Mouse (Mus musculus): ENCODE data around the gene Ldlrad3. TPM values are rescaled to one million over a fixed set of nuclear protein-coding genes. Genes with fewer than 3 reads are reported as not detected.

Gene Ldlrad3
- polyA plus RNA-seq, 1 experiment from 2014 or later = 4.3 TPM

- no peak overlapping the region for H3K27ac ChIP-seq (ENCODE audit: low read depth, low read length)
- H3K9me3 ChIP-seq (ENCODE audit: control insufficient read depth) = no peaks in the 10 kb centered on the region
- no peak overlapping the region for H3K4me2 ChIP-seq (replicated peaks; ENCODE audit: low read depth)
- no peaks in the 10 kb centered on the region for H3K36me3 ChIP-seq (ENCODE audit: control insufficient read depth, insufficient read depth)
- 82% methylated on average over 9 of the region's 9 CpGs for WGBS
- no peaks in the 10 kb centered on the region for H3K27me3 ChIP-seq (replicated peaks; ENCODE audit: control insufficient read depth, insufficient read depth, low read length)
- no peaks in the 10 kb centered on the region; the same call in 1 of the 2 replicates for H3K4me1 ChIP-seq (replicated peaks; ENCODE audit: control insufficient read depth, insufficient read depth, low read length)
- H3K9ac ChIP-seq (ENCODE audit: low read depth, low read length) = no peak overlapping the region
- no peak for ATAC-seq
- H3K4me3 ChIP-seq (ENCODE audit: low read depth, low read length) = no peak overlapping the region
- no peak for TF ChIP-seq CTCF (IDR thresholded peaks at IDR 0.05; ENCODE audit: low read depth)
These were observed 59.0 kb downstream of the Ldlrad3 start for GRCm38 (mm10) chr2:102127221-102127620.

- H3K27me3 ChIP-seq (replicated peaks; ENCODE audit: control insufficient read depth, insufficient read depth, low read length) = no peaks in the 10 kb centered on the region
- no peak overlapping the region for H3K9ac ChIP-seq (ENCODE audit: low read depth, low read length)
- no peak for ATAC-seq
- TF ChIP-seq CTCF (IDR thresholded peaks at IDR 0.05; ENCODE audit: low read depth) = no peak
- H3K36me3 ChIP-seq (ENCODE audit: control insufficient read depth, insufficient read depth) = no peaks in the 10 kb centered on the region
- H3K4me1 ChIP-seq (replicated peaks; ENCODE audit: control insufficient read depth, insufficient read depth, low read length) = no peaks in the 10 kb centered on the region; the same call in 1 of the 2 replicates
- no peaks in the 10 kb centered on the region for H3K9me3 ChIP-seq (ENCODE audit: control insufficient read depth)
- no peak overlapping the region for H3K4me3 ChIP-seq (ENCODE audit: low read depth, low read length)
- no peak overlapping the region for H3K4me2 ChIP-seq (replicated peaks; ENCODE audit: low read depth)
- no peak overlapping the region for H3K27ac ChIP-seq (ENCODE audit: low read depth, low read length)
- 89% methylated on average over 7 of the region's 7 CpGs for WGBS
These were observed 60.1 kb downstream of the Ldlrad3 start for GRCm38 (mm10) chr2:102126076-102126475.

- Histone ChIP-seq H3K4me1 (replicated peaks; ENCODE audit: control insufficient read depth, insufficient read depth, low read length) (no peaks in the 10 kb centered on the region; the same call in 1 of the 2 replicates), H3K9me3 (ENCODE audit: control insufficient read depth) (no peaks in the 10 kb centered on the region), H3K4me2 (replicated peaks; ENCODE audit: low read depth) (no peak overlapping the region), H3K9ac (ENCODE audit: low read depth, low read length) (no peak overlapping the region), H3K27me3 (replicated peaks; ENCODE audit: control insufficient read depth, insufficient read depth, low read length) (no peaks in the 10 kb centered on the region), H3K27ac (ENCODE audit: low read depth, low read length) (no peak overlapping the region), H3K36me3 (ENCODE audit: control insufficient read depth, insufficient read depth) (no peaks in the 10 kb centered on the region), H3K4me3 (ENCODE audit: low read depth, low read length) (no peak overlapping the region)
- TF ChIP-seq CTCF (IDR thresholded peaks at IDR 0.05; ENCODE audit: low read depth) = no peak
- no peak for ATAC-seq
- 77% methylated on average over 4 of the region's 4 CpGs for WGBS
These were observed 61.1 kb downstream of the Ldlrad3 start for GRCm38 (mm10) chr2:102125042-102125441.

GRCm38 (mm10) chr2:102122146-102122515 is 64.1 kb downstream of the Ldlrad3 start:
- no peak overlapping the region for H3K27ac ChIP-seq (ENCODE audit: low read depth, low read length)
- no peak for ATAC-seq
- H3K4me3 ChIP-seq (ENCODE audit: low read depth, low read length) = no peak overlapping the region

GRCm38 (mm10) chr2:102121440-102122145 is 64.6 kb downstream of the Ldlrad3 start:
- no peak overlapping the region for H3K4me3 ChIP-seq (ENCODE audit: low read depth, low read length)
- no peak overlapping the region for H3K27ac ChIP-seq (ENCODE audit: low read depth, low read length)
- 48% methylated on average over 4 of the region's 4 CpGs for WGBS
- no peaks in the 10 kb centered on the region for H3K36me3 ChIP-seq (ENCODE audit: control insufficient read depth, insufficient read depth)
- ATAC-seq = no peak
- no peak for TF ChIP-seq CTCF (IDR thresholded peaks at IDR 0.05; ENCODE audit: low read depth)
- H3K27me3 ChIP-seq (replicated peaks; ENCODE audit: control insufficient read depth, insufficient read depth, low read length) = no peaks in the 10 kb centered on the region
- H3K4me2 ChIP-seq (replicated peaks; ENCODE audit: low read depth) = no peak overlapping the region
- no peak overlapping the region for H3K9ac ChIP-seq (ENCODE audit: low read depth, low read length)
- H3K4me1 ChIP-seq (replicated peaks; ENCODE audit: control insufficient read depth, insufficient read depth, low read length) = no peaks in the 10 kb centered on the region
- H3K9me3 ChIP-seq (ENCODE audit: control insufficient read depth) = no peaks in the 10 kb centered on the region

More at GRCm38 (mm10) chr2:102122146-102122515, 64.1 kb downstream of the Ldlrad3 start:
- Histone ChIP-seq H3K4me1 (replicated peaks; ENCODE audit: control insufficient read depth, insufficient read depth, low read length) (no peaks in the 10 kb centered on the region), H3K36me3 (ENCODE audit: control insufficient read depth, insufficient read depth) (no peaks in the 10 kb centered on the region), H3K4me2 (replicated peaks; ENCODE audit: low read depth) (no peak overlapping the region), H3K9ac (ENCODE audit: low read depth, low read length) (no peak overlapping the region), H3K9me3 (ENCODE audit: control insufficient read depth) (no peaks in the 10 kb centered on the region), H3K27me3 (replicated peaks; ENCODE audit: control insufficient read depth, insufficient read depth, low read length) (no peaks in the 10 kb centered on the region)
- WGBS = 86% methylated on average over 1 of the region's 1 CpGs
- no peak for TF ChIP-seq CTCF (IDR thresholded peaks at IDR 0.05; ENCODE audit: low read depth)

- Histone ChIP-seq H3K27ac (ENCODE audit: low read depth, low read length) (no peak overlapping the region), H3K27me3 (replicated peaks; ENCODE audit: control insufficient read depth, insufficient read depth, low read length) (no peaks in the 10 kb centered on the region), H3K4me1 (replicated peaks; ENCODE audit: control insufficient read depth, insufficient read depth, low read length) (no peaks in the 10 kb centered on the region), H3K4me3 (ENCODE audit: low read depth, low read length) (no peak overlapping the region), H3K4me2 (replicated peaks; ENCODE audit: low read depth) (no peak overlapping the region), H3K9ac (ENCODE audit: low read depth, low read length) (no peak overlapping the region), H3K9me3 (ENCODE audit: control insufficient read depth) (no peaks in the 10 kb centered on the region), H3K36me3 (ENCODE audit: control insufficient read depth, insufficient read depth) (no peaks in the 10 kb centered on the region)
- ATAC-seq = no peak
- no peak for TF ChIP-seq CTCF (IDR thresholded peaks at IDR 0.05; ENCODE audit: low read depth)
- 58% methylated on average over 12 of the region's 12 CpGs for WGBS
These were observed 66.3 kb downstream of the Ldlrad3 start for GRCm38 (mm10) chr2:102119751-102120505.

Measured in intestine, postnatal 0 days (tissue).